Mouse (Mus musculus): ENCODE data around the gene Nostrin.

DNA sequence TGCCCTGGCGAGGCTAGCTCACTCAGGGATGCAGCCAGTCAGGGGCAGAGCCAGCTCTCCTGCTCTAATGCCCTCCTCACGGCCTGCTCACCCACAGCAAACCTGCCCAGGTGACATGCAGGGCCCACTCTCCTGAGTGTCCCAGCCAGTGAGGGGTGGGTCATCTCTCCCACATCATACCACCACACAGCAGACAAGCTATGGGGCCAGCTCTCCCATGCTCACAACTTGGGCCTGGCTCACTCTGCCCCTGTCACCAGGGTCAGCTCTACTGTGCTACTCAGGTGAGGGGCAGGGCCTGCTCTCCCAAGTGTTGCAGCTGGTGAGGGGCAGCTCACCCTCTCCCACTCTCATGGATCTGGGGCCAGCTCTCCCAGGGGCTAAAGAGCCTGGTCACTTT lies 52.4 kb downstream of the Nostrin start:
- TF ChIP-seq ZC3H11A (IDR thresholded peaks at IDR 0.05; ENCODE audit: borderline replicate concordance, low read depth, low read length) (no peak), CHD2 (IDR thresholded peaks at IDR 0.05; ENCODE audit: low read depth, low read length) (no peak), ZNF384 (IDR thresholded peaks at IDR 0.05; ENCODE audit: low read depth, low read length) (no peak), MAFK (IDR thresholded peaks at IDR 0.05; ENCODE audit: insufficient read depth, low read depth, low read length) (no peak), HCFC1 (IDR thresholded peaks at IDR 0.05; ENCODE audit: borderline replicate concordance, insufficient read depth, low read length) (no peak)
